Mouse (Mus musculus): ENCODE measurements around the gene Frmd3. TPM values are rescaled to one million over a fixed set of nuclear protein-coding genes. Genes with fewer than 3 reads are reported as not detected.

Frmd3 gene
- total RNA-seq, 2 experiments from 2014 or later: 0.12 to 0.23 TPM

Other genes starting within 250 kb of the Frmd3 start
- gene Rasef, start 222.4 kb upstream of the Frmd3 start, total RNA-seq (2021): 1 to 10 TPM in 1 of 2 experiments, under 1 TPM in 1; 0.74 to 1.2 TPM
- gene Gm11758, start 137.2 kb upstream of the Frmd3 start, total RNA-seq (2021): not detected
- gene Gm11757, start 122.3 kb upstream of the Frmd3 start, total RNA-seq (2021): not detected
- gene Gm13871, start 107.5 kb upstream of the Frmd3 start, total RNA-seq (2021): not detected
- 1 to 10 TPM; 5.8 to 6.9 TPM for gene Gm11756, start 92.7 kb upstream of the Frmd3 start, total RNA-seq (2021)
- 10 to 100 TPM; 53.7 to 59.1 TPM for gene 2310002L09Rik, start 62.6 kb upstream of the Frmd3 start, total RNA-seq (2021)
- gene Kdm4c, start 229.1 kb downstream of the Frmd3 start, total RNA-seq (2021): 10 to 100 TPM; 10.3 to 11.2 TPM